Mouse (Mus musculus) hindlimb bud, embryonic 11.5 days (tissue): ENCODE data around the gene Erlec1.

Experiments
- DNase-seq: peaks from one replicate; pipeline ENCODE4 v3.0.0-alpha.2; 2012; ENCODE audit warnings: low read depth, low spot score; ENCODE audit errors: extremely low spot score

The Erlec1 gene

GRCm38 (mm10) chr11:30954279-30954725 lies at the start of gene Erlec1:
TSS of gene Erlec1 (minus strand) at chr11:30954335.
- DNase-seq, result peak; percentile 35

- no peak for DNase-seq
These were observed 47.2 kb upstream of the Erlec1 start for GRCm38 (mm10) chr11:31001169-31001908.

GRCm38 (mm10) chr11:31000028-31000427 lies 45.9 kb upstream of the Erlec1 start:
- no peak for DNase-seq

- no peak for DNase-seq
These were observed 44.6 kb upstream of the Erlec1 start for GRCm38 (mm10) chr11:30998704-30999103.

GRCm38 (mm10) chr11:30998199-30998598 lies 44.1 kb upstream of the Erlec1 start:
- no peak for DNase-seq

- no peak for DNase-seq
These were observed 42.5 kb upstream of the Erlec1 start for GRCm38 (mm10) chr11:30996670-30997069.

GRCm38 (mm10) chr11:30986625-30987017 lies 32.5 kb upstream of the Erlec1 start:
- no peak for DNase-seq

GRCm38 (mm10) chr11:30985877-30986624 lies 31.9 kb upstream of the Erlec1 start, which contains the start of gene Chac2:
TSS of gene Chac2 (minus strand) at chr11:30986350.
- peak; percentile 60 for DNase-seq

GRCm38 (mm10) chr11:30985237-30985636 lies 31.1 kb upstream of the Erlec1 start:
- no peak for DNase-seq

GRCm38 (mm10) chr11:30953469-30954154 lies 523 bp downstream of the Erlec1 start:
- no peak for DNase-seq

- DNase-seq, result no peak
These were observed 1.3 kb downstream of the Erlec1 start for GRCm38 (mm10) chr11:30952829-30953228.

GRCm38 (mm10) chr11:30943522-30943921 lies 10.6 kb downstream of the Erlec1 start:
- no peak for DNase-seq

GRCm38 (mm10) chr11:30928498-30928897 lies 25.6 kb downstream of the Erlec1 start:
- no peak for DNase-seq

GRCm38 (mm10) chr11:30928079-30928478 lies 26.1 kb downstream of the Erlec1 start:
- no peak for DNase-seq

- DNase-seq, result no peak
These were observed 30.9 kb downstream of the Erlec1 start for GRCm38 (mm10) chr11:30923283-30923682.

- no peak for DNase-seq
These were observed 33.5 kb downstream of the Erlec1 start for GRCm38 (mm10) chr11:30920641-30921040.

- DNase-seq, result no peak
These were observed 41.8 kb downstream of the Erlec1 start for GRCm38 (mm10) chr11:30912311-30912710.

- no peak for DNase-seq
These were observed 54.8 kb downstream of the Erlec1 start for GRCm38 (mm10) chr11:30899312-30899711.

- no peak for DNase-seq
These were observed 57.9 kb downstream of the Erlec1 start for GRCm38 (mm10) chr11:30896201-30896600.

- DNase-seq, result no peak
These were observed 66.0 kb downstream of the Erlec1 start for GRCm38 (mm10) chr11:30888153-30888552.

GRCm38 (mm10) chr11:30885171-30885871 lies 68.8 kb downstream of the Erlec1 start, which contains the start of the genes Gpr75 and Asb3:
TSS of gene Gpr75 (plus strand) at chr11:30885358.
TSS of gene Asb3 (plus strand) at chr11:30885416.
- no peak for DNase-seq
